Mouse (Mus musculus) myocyte (in vitro differentiated cells): ENCODE measurements around the gene Olfr1020.

ENCODE experiments used
- SRF ChIP-seq: IDR thresholded peaks from one replicate; pipeline ENCODE4 v1.6.1; 2011; ENCODE audit warnings: low read depth; ENCODE audit not compliant: control insufficient read depth, insufficient read length
- TCF3 ChIP-seq: IDR thresholded peaks from one replicate; pipeline ENCODE4 v1.6.1; 2011; ENCODE audit warnings: low read depth, control low read depth; ENCODE audit not compliant: insufficient read length

- no peak for TF ChIP-seq TCF3
- TF ChIP-seq SRF: no peak
Observed at GRCm38 (mm10) chr2:85845383-85845782, 1.4 kb upstream of the Olfr1020 start, which contains the start of gene Olfr1019.
